ENCODE assay signal across 8 mouse cellular contexts in genomic region chr7:98051980-98052379, GRCm38 (mm10).
A peak's percentile ranks its signal among the peaks of the same experiment; 100 is the strongest.
DNase-seq lines count a peak whose midpoint lies in the region; ATAC-seq and TF ChIP-seq lines count a peak whose summit lies in the region.
"Had no signal": no experiment of that assay in that cellular context is flagged by ENCODE, and none has a peak within 500 bp of the region (broad histone marks: within the 10 kb centered on the region; RNA-seq: fewer than 3 reads in every experiment).

No protein-coding gene starts in this region.

- H3K4me3 ChIP-seq in kidney, embryonic 15.5 days (replicated peaks), result no peak overlapping the region
- H3K4me3 ChIP-seq in liver, embryonic 11.5 days (ENCODE audit: low read depth, low read length), result no peak overlapping the region
- H3K4me3 ChIP-seq: neural tube, embryonic 13.5 days had no signal

- ATAC-seq in kidney, embryonic 15.5 days (replicated peaks; ENCODE audit: low FRiP score), result no peak
- ATAC-seq in liver, embryonic 11.5 days (replicated peaks; ENCODE audit: low FRiP score), result no peak

- no peak overlapping the region for H3K27ac ChIP-seq in kidney, embryonic 15.5 days
- no peak overlapping the region for H3K27ac ChIP-seq in liver, embryonic 11.5 days (ENCODE audit: low read depth, low read length)
- H3K27ac ChIP-seq: neural tube, embryonic 13.5 days had no signal

- no peak for TF ChIP-seq POLR2A in brain, embryonic 14.5 days (IDR thresholded peaks at IDR 0.05; ENCODE audit: borderline replicate concordance, extremely low read depth, insufficient read depth, insufficient read length, poor library complexity, severe bottlenecking)

- H3K4me1 ChIP-seq in kidney, embryonic 15.5 days, result no peaks in the 10 kb centered on the region
- no peaks in the 10 kb centered on the region for H3K4me1 ChIP-seq in liver, embryonic 11.5 days (replicated peaks; ENCODE audit: control insufficient read depth, insufficient read depth, low read length)
- H3K4me1 ChIP-seq: neural tube, embryonic 13.5 days had no signal

- no peaks in the 10 kb centered on the region for H3K36me3 ChIP-seq in kidney, embryonic 15.5 days
- H3K36me3 ChIP-seq in liver, embryonic 11.5 days (ENCODE audit: control insufficient read depth, insufficient read depth, low read length), result no peaks in the 10 kb centered on the region

- H3K9ac ChIP-seq in kidney, embryonic 15.5 days, result no peak overlapping the region
- H3K9ac ChIP-seq in liver, embryonic 11.5 days (ENCODE audit: low read depth, low read length), result no peak overlapping the region
- H3K9ac ChIP-seq: neural tube, embryonic 13.5 days had no signal

- no peak overlapping the region for H3K4me2 ChIP-seq in kidney, embryonic 15.5 days
- no peak overlapping the region for H3K4me2 ChIP-seq in liver, embryonic 11.5 days
- H3K4me2 ChIP-seq: neural tube, embryonic 13.5 days had no signal

- H3K9me3 ChIP-seq in kidney, embryonic 15.5 days (replicated peaks), result no peaks in the 10 kb centered on the region
- H3K9me3 ChIP-seq in liver, embryonic 11.5 days (ENCODE audit: control insufficient read depth, low read length), result no peaks in the 10 kb centered on the region
- H3K9me3 ChIP-seq: neural tube, embryonic 13.5 days had no signal

- peak; percentile 80 for TF ChIP-seq CTCF in brain, embryonic 14.5 days (IDR thresholded peaks at IDR 0.05; ENCODE audit: borderline replicate concordance, extremely low read depth, insufficient read depth, insufficient read length)

- DNase-seq in kidney, adult 11 months, result peak; percentile 17
- peak; percentile 22 for DNase-seq in MEL-GATA-1-ER (ENCODE audit: extremely low read depth, low read depth)
- DNase-seq in brain, embryonic 14.5 days (ENCODE audit: low read depth), result peak; percentile 42
- peak; percentile 28 to 61 for DNase-seq in heart, postnatal 10 days
- peak; percentile 55 for DNase-seq in liver, embryonic 11.5 days (ENCODE audit: low spot score)
- peak; percentile 18 for DNase-seq in skeletal muscle tissue, adult 2 months (ENCODE audit: low read depth, low spot score)

- intact Hi-C loops in heart, postnatal 10 days (cut with DNase I), result no loop called here

- H3K27me3 ChIP-seq in kidney, embryonic 15.5 days, result no peaks in the 10 kb centered on the region
- no peaks in the 10 kb centered on the region for H3K27me3 ChIP-seq in liver, embryonic 11.5 days (replicated peaks; ENCODE audit: control insufficient read depth, insufficient read depth, low read length)
- H3K27me3 ChIP-seq: neural tube, embryonic 13.5 days had no signal

- WGBS in kidney, embryonic 15.5 days, result 16% methylated on average over 8 of the region's 8 CpGs
- WGBS in liver, embryonic 11.5 days, result 22% methylated on average over 8 of the region's 8 CpGs
